Mouse (Mus musculus): Measurements from ENCODE around the gene Gm45062.

DNA sequence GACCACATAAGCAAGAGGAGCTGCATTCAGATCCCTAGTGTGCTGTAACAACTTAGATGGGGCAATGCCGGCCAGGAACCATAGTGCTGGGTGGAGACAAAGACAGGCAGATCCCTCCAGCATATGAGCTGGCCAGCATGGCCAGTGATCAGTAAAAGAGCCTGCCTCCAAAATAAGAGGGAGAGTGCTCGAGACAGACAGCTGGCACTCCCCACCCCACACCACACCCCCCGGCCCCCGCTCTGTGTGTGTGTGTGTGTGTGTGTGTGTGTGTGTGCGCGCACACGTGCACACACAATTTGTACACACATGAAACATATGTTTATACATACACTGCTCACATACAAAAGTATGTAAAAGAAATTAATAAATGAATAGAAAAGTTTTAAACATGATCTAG lies 138.0 kb downstream of the Gm45062 start:
- TF ChIP-seq POLR2A (IDR thresholded peaks at IDR 0.05; ENCODE audit: insufficient read depth, low read length): no peak
- TF ChIP-seq CTCF (IDR thresholded peaks at IDR 0.05; ENCODE audit: low read depth, low read length): no peak
- no peak for TF ChIP-seq EP300 (IDR thresholded peaks at IDR 0.05; ENCODE audit: insufficient read depth, low read depth, low read length)

Measured in ES-Bruce4 (cell line).